Mouse (Mus musculus): ENCODE data around the gene Wipf3. TPM values are rescaled to one million over a fixed set of nuclear protein-coding genes. Genes with fewer than 3 reads are reported as not detected.

Gene Wipf3
- polyA plus RNA-seq, 1 experiment, result 0.20 TPM

DNA sequence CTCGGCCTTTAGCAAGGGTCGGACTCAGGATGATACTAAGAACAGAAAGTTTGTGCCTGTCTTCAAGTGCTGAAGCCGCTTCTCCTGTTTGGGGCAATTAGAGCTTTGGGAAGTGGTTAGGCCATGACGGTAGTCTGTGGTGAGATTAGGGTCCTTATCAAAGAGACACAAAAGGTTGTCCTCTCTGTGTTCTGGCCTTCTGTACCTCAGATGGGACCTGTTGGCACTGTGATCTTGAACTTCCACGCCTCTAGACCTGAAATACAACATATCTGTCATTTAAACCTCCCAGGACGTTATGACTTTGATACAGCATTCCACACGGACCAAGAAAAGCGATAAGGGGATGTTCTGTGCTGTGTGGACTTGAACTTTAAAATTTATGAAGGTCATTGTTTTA lies 99.3 kb downstream of the Wipf3 start:
- Histone ChIP-seq H3K4me3 (ENCODE audit: extremely low read depth, insufficient read depth, insufficient read length) (no peak overlapping the region), H3K36me3 (ENCODE audit: control insufficient read depth, insufficient read depth, low read length) (no peaks in the 10 kb centered on the region), H3K4me1 (ENCODE audit: control insufficient read depth, insufficient read depth, insufficient read length) (no peaks in the 10 kb centered on the region), H3K27me3 (ENCODE audit: control insufficient read depth, insufficient read depth, low read length) (no peaks in the 10 kb centered on the region), H3K27ac (ENCODE audit: insufficient read depth, low read length) (no peak overlapping the region)
- TF ChIP-seq CTCF (IDR thresholded peaks at IDR 0.05; ENCODE audit: extremely low read depth, insufficient read depth, insufficient read length, insufficient replicate concordance), result no peak
- no peak for TF ChIP-seq POLR2A (IDR thresholded peaks at IDR 0.05; ENCODE audit: low read depth, low read length)
- 58% methylated on average over 8 of the region's 8 CpGs for WGBS
- DNase-seq (ENCODE audit: low read depth in 1 of 2, low spot score in 2 of 2), result no peak

GRCm38 (mm10) chr6:54530182-54530581 lies 100.8 kb downstream of the Wipf3 start:
- no peak for DNase-seq (ENCODE audit: low read depth in 1 of 2, low spot score in 2 of 2)
- no peak for TF ChIP-seq POLR2A (IDR thresholded peaks at IDR 0.05; ENCODE audit: low read depth, low read length)
- TF ChIP-seq CTCF (IDR thresholded peaks at IDR 0.05; ENCODE audit: extremely low read depth, insufficient read depth, insufficient read length, insufficient replicate concordance), result no peak
- no peaks in the 10 kb centered on the region for H3K27me3 ChIP-seq (ENCODE audit: control insufficient read depth, insufficient read depth, low read length)
- H3K4me1 ChIP-seq (ENCODE audit: control insufficient read depth, insufficient read depth, insufficient read length), result no peaks in the 10 kb centered on the region
- H3K4me3 ChIP-seq (ENCODE audit: extremely low read depth, insufficient read depth, insufficient read length), result no peak overlapping the region
- no peak overlapping the region for H3K27ac ChIP-seq (ENCODE audit: insufficient read depth, low read length)
- 87% methylated on average over 2 of the region's 2 CpGs for WGBS
- H3K36me3 ChIP-seq (ENCODE audit: control insufficient read depth, insufficient read depth, low read length), result no peaks in the 10 kb centered on the region

DNA sequence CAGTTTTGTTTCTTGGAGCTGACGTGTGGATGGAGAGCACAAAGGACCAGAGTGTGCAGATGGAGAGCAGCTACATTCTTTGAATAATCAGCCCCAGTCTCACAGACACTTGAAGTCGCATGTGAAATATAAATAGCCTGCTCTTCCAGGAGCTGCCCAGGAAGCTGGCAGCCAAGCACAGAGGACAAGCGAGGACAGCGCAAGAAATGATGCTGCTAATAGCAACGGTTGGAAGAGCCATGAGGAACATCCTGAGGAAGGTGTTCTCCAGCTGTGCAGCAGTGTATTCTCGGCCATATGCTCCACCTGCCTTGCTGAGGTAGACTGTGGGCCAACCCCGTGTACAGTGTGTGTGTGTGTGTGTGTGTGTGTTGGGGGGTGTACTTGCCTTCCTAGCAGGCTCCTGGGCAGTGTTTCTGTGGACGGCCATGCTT lies 101.7 kb downstream of the Wipf3 start:
- Histone ChIP-seq H3K36me3 (ENCODE audit: control insufficient read depth, insufficient read depth, low read length) (no peaks in the 10 kb centered on the region), H3K4me1 (ENCODE audit: control insufficient read depth, insufficient read depth, insufficient read length) (no peaks in the 10 kb centered on the region), H3K4me3 (ENCODE audit: extremely low read depth, insufficient read depth, insufficient read length) (no peak overlapping the region), H3K27me3 (ENCODE audit: control insufficient read depth, insufficient read depth, low read length) (no peaks in the 10 kb centered on the region), H3K27ac (ENCODE audit: insufficient read depth, low read length) (no peak overlapping the region)
- DNase-seq (ENCODE audit: low read depth in 1 of 2, low spot score in 2 of 2), result no peak
- TF ChIP-seq POLR2A (IDR thresholded peaks at IDR 0.05; ENCODE audit: low read depth, low read length) (no peak), CTCF (IDR thresholded peaks at IDR 0.05; ENCODE audit: extremely low read depth, insufficient read depth, insufficient read length, insufficient replicate concordance) (no peak)
- WGBS, result 74% methylated on average over 8 of the region's 8 CpGs

GRCm38 (mm10) chr6:54535485-54535884 lies 106.1 kb downstream of the Wipf3 start:
- Histone ChIP-seq H3K4me3 (ENCODE audit: extremely low read depth, insufficient read depth, insufficient read length) (no peak overlapping the region), H3K4me1 (ENCODE audit: control insufficient read depth, insufficient read depth, insufficient read length) (no peaks in the 10 kb centered on the region), H3K27me3 (ENCODE audit: control insufficient read depth, insufficient read depth, low read length) (no peaks in the 10 kb centered on the region), H3K27ac (ENCODE audit: insufficient read depth, low read length) (no peak overlapping the region), H3K36me3 (ENCODE audit: control insufficient read depth, insufficient read depth, low read length) (no peaks in the 10 kb centered on the region)
- WGBS, result 55% methylated on average over 4 of the region's 4 CpGs
- no peak for TF ChIP-seq CTCF (IDR thresholded peaks at IDR 0.05; ENCODE audit: extremely low read depth, insufficient read depth, insufficient read length, insufficient replicate concordance)
- TF ChIP-seq POLR2A (IDR thresholded peaks at IDR 0.05; ENCODE audit: low read depth, low read length), result no peak
- DNase-seq (ENCODE audit: low read depth in 1 of 2, low spot score in 2 of 2), result no peak

DNA sequence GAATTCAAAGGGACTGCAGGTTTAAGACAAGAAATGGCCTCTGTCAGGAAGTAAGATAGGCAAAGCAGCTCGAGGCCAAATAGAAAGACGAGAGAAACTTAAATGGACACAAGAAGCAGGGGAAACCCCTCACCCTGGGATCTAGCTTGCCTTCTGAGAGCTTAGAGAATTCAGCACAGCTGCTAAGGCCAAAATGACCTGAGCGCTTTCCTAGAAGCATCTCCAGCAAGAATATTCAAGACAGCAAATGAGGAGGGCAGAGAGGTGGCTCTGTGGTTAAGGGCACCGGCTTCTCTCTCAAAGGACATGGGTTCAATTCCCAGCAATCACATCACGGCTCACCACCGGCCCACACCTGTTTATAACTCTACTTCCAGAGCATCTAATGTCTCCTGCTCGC lies 107.7 kb downstream of the Wipf3 start:
- WGBS, result 84% methylated on average over 7 of the region's 7 CpGs
- H3K4me3 ChIP-seq (ENCODE audit: extremely low read depth, insufficient read depth, insufficient read length), result no peak overlapping the region
- DNase-seq (ENCODE audit: low read depth in 1 of 2, low spot score in 2 of 2), result no peak
- no peaks in the 10 kb centered on the region for H3K4me1 ChIP-seq (ENCODE audit: control insufficient read depth, insufficient read depth, insufficient read length)
- no peak overlapping the region for H3K27ac ChIP-seq (ENCODE audit: insufficient read depth, low read length)
- H3K27me3 ChIP-seq (ENCODE audit: control insufficient read depth, insufficient read depth, low read length), result no peaks in the 10 kb centered on the region
- no peaks in the 10 kb centered on the region for H3K36me3 ChIP-seq (ENCODE audit: control insufficient read depth, insufficient read depth, low read length)
- TF ChIP-seq POLR2A (IDR thresholded peaks at IDR 0.05; ENCODE audit: low read depth, low read length) (no peak), CTCF (IDR thresholded peaks at IDR 0.05; ENCODE audit: extremely low read depth, insufficient read depth, insufficient read length, insufficient replicate concordance) (no peak)

DNA sequence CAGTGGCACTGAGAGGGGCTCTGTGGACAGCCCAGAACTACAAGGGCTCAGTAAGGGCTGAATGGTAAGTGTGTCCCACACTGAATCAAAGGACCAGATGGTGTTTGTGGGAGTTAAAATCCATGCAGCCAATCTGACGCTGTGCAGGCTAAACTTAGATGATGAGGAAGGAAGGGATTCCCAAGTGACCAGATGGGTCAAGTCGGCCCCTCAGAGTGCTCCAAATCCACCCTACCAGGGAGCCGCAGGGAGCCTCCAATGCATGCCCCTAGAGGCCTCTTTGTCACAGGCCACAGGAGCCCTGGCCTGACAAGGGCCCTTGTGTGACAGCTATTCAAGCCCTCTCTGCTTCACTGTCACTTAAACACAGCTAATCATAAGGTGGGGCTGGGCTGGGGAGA lies 109.4 kb downstream of the Wipf3 start:
- Histone ChIP-seq H3K4me1 (ENCODE audit: control insufficient read depth, insufficient read depth, insufficient read length) (no peaks in the 10 kb centered on the region), H3K36me3 (ENCODE audit: control insufficient read depth, insufficient read depth, low read length) (no peaks in the 10 kb centered on the region), H3K27ac (ENCODE audit: insufficient read depth, low read length) (no peak overlapping the region), H3K4me3 (ENCODE audit: extremely low read depth, insufficient read depth, insufficient read length) (no peak overlapping the region), H3K27me3 (ENCODE audit: control insufficient read depth, insufficient read depth, low read length) (no peaks in the 10 kb centered on the region)
- no peak for TF ChIP-seq CTCF (IDR thresholded peaks at IDR 0.05; ENCODE audit: extremely low read depth, insufficient read depth, insufficient read length, insufficient replicate concordance)
- 67% methylated on average over 3 of the region's 3 CpGs for WGBS
- DNase-seq (ENCODE audit: low read depth in 1 of 2, low spot score in 2 of 2), result no peak

- Histone ChIP-seq H3K27ac (ENCODE audit: insufficient read depth, low read length) (no peak overlapping the region), H3K4me3 (ENCODE audit: extremely low read depth, insufficient read depth, insufficient read length) (no peak overlapping the region), H3K4me1 (ENCODE audit: control insufficient read depth, insufficient read depth, insufficient read length) (no peaks in the 10 kb centered on the region), H3K36me3 (ENCODE audit: control insufficient read depth, insufficient read depth, low read length) (no peaks in the 10 kb centered on the region), H3K27me3 (ENCODE audit: control insufficient read depth, insufficient read depth, low read length) (no peaks in the 10 kb centered on the region)
- DNase-seq (ENCODE audit: low read depth in 1 of 2, low spot score in 2 of 2), result no peak
- TF ChIP-seq POLR2A (IDR thresholded peaks at IDR 0.05; ENCODE audit: low read depth, low read length), result no peak
- no peak for TF ChIP-seq CTCF (IDR thresholded peaks at IDR 0.05; ENCODE audit: extremely low read depth, insufficient read depth, insufficient read length, insufficient replicate concordance)
- WGBS, result 91% methylated on average over 7 of the region's 7 CpGs
These were observed 110.0 kb downstream of the Wipf3 start for GRCm38 (mm10) chr6:54539396-54539795.

Data from spleen, adult 2 months (tissue).